Mouse (Mus musculus) thymus, postnatal 0 days (tissue): ENCODE results near the gene Pde7b. TPM values are rescaled to one million over a fixed set of nuclear protein-coding genes. Genes with fewer than 3 reads are reported as not detected.
A peak's percentile ranks its signal among the peaks of the same experiment; 100 is the strongest.

Experiments
- DNase-seq: peaks from one replicate; pipeline ENCODE4 v3.0.0-alpha.2; 2015; ENCODE audit warnings: low spot score
- polyA plus RNA-seq: library from polyadenylated mRNA; unstranded; fragments of >200 nt; fragmentation: Nextera tagmentation; extraction: Ambion mirVana; gene quantifications from 2 replicates; pipeline ENCODE4 v1.2.1, GENCODE M21; 2015

Gene Pde7b
- polyA plus RNA-seq, 1 experiment from 2014 or later, result 0.61 TPM

DNA sequence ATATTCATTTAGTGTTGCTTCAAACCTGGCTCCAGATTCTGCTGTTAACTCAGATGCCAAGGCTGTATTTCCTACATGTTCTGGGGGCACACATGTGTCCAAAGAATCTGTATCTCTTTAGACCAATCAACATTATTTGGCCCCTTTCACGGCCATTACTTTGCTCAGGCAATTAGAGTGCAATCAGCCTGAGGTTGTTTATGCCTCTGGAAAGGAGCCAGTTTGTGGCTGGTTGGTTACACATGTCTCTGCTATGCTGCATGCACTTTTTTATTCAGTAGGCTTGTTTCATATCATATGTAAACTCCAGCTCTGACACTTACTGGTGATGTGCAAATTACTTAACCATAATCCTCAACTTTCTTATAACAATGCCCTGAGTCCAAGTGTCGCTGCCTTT, 287.9 kb downstream of the Pde7b start:
- no peak for DNase-seq

DNA sequence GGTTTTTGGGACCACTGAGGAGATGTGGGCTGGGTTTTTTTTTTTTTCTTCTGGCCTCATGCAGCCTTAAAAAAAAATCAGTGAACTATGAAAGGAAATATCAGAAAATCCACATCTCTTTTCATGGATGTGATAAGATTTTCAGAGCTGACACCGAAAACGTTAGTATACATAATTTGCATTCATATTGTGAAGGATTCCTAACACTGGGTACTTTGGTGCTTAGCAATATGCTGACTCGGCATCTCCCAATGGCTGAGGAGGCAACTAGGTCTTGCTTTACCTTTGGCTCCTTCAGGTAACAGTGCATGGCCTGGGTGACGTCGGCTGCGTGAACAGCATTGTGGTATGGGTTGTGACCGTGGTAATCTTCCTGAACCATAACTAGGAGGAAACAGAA, 289.0 kb downstream of the Pde7b start:
- DNase-seq, result no peak

DNA sequence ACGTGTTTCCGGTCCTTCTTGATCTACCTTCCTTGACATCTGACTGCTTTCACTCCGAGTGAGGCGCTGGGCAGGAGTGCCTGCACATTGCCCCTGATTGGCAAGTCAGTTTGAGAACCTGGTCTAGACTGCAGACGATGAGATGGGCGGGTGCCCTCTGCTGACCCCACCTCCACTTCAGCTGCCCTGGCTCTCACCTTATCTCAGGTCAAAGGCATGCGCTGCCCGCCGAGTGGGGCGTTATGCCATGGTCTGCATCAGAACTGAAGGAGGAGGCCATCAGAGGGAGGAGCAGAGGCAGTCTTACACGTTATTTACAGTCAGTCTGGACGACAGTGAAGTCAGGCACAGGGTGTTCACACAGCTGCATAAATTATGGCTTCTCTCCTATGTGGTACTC, 293.5 kb downstream of the Pde7b start:
- no peak for DNase-seq

GRCm38 (mm10) chr10:20421299-20421883, 303.5 kb downstream of the Pde7b start:
- DNase-seq, result no peak

GRCm38 (mm10) chr10:20420296-20420695, 304.6 kb downstream of the Pde7b start:
- DNase-seq, result no peak

DNA sequence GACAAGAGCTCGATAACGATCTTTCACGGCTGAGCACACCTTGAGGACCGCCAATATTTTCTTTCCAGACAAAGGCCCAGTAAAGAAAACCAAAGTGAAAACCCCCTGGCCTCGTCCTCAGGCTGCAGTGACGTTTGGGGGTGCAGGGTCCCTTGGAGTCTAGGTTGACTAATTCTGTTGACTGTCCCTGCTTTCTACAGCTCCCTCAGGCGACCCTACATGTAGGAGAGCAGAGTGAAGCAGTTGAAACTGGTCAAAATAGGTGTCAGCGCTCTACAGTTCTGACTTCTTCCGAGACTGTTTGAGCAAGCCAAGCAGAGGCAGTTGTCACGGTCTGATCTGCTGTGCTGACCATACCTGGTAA, 306.0 kb downstream of the Pde7b start:
- DNase-seq, result no peak

DNA sequence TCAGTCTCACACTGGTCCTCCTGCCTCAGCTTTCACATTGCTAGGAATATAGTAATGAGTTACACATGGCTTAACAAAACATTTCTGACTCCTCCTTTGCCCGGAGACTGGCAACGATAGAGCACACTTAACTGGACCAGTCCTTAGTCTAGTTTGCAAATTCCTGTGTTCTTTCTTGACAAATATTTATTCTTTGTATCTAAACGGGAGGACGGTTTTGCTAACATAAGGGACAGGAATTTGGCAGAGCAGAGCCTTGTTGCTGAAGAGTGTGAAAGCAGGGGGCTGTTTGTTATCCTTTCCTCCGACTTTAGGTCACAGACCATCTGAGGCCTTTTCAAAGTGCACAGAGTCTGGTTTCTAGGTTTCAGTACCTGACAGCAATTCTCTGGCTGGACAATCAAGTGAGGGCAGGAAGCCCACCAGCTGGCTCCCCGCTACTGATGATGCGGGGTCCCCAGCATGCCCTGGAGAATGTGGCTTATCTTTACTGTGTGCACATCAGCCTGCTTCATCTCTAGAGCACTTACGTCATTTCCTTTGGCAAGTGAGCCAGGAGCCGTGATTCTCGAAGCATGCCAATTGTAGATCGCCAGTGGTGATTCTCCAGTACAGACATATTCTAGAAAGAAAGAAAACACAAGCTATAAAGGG, 306.5 kb downstream of the Pde7b start:
- no peak for DNase-seq

- DNase-seq, result no peak
These were observed 315.7 kb downstream of the Pde7b start for GRCm38 (mm10) chr10:20409181-20409580.

DNA sequence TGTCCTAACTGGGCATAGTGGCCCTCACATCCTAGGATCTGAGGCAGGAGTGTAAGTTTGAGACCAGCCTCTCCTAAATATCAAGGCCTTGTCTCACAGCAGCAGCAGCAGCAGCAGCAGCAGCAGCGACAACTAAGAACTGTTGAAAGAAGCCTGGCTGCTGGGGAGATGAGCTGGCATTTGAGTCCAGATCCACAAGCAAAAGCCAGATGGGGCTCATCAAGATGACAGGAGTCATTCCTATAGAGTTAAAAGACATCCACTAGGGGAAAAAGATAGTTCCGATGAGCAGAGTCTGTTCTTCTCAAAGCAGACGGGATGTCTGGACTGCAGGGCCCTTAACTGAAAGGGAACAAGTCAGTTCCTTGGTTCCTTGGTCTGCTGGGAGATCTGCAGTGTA, 316.5 kb downstream of the Pde7b start:
- DNase-seq, result no peak

- peak; percentile 22 for DNase-seq
These were observed 319.4 kb downstream of the Pde7b start for GRCm38 (mm10) chr10:20405471-20405870.

DNA sequence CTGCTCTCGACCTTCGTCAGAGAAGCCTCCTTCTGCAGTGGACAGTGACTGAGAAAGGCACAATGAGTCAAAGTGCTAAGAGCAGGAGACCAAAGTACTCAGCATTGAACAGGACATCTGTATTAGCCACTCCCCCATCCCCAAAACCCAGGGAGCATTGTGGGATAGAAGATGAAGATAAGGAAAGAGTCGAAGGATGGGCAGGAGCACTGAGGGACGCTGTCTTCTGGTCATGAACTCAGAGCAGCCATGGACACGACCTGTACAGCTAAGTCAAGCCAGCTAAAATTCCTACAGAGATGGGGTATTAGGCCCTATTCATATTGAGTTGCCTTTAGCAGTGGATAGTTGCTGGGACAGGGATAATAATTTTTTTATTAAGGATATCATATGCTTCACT, 321.9 kb downstream of the Pde7b start:
- no peak for DNase-seq

DNA sequence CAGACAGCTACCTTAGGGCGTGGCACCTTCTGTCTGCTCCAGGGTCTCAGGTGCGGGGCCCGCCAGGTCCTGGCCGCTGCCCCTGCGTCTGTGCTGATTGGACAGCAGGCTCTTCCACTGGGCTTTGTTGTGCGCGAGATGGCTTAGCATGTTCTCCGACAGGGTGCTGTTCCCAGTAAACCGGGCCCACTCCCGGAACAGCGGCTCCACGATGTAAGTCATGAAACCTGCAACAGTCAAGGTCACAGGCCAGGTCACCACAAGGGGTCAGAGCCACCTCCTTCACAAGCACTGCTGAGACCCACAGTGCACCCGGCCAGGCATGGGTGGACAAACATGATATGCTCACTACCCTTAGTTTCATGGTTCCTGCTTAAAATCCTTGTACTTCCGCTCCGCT, 324.5 kb downstream of the Pde7b start:
- DNase-seq, result no peak

- no peak for DNase-seq
These were observed 326.1 kb downstream of the Pde7b start for GRCm38 (mm10) chr10:20398641-20399390.

DNA sequence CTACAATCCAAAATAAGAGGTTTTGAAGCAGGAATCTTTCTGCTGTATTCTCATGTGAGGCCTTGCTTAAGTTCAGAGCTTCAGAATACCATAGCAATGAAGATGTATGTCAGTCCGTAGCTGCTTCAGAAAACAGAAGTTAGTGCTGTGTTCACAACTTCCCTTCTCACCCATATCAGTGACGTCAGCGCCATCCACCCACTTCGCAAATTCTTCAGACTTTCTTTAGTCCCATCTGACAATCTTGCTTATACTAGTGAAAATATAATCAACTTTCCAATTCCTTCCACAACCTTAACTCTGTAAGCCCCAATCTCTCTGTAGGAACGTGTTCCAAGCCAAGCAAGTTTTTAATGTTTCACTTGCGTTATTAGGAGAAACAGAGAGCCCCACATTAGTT, 326.7 kb downstream of the Pde7b start:
- DNase-seq, result peak; percentile 2

DNA sequence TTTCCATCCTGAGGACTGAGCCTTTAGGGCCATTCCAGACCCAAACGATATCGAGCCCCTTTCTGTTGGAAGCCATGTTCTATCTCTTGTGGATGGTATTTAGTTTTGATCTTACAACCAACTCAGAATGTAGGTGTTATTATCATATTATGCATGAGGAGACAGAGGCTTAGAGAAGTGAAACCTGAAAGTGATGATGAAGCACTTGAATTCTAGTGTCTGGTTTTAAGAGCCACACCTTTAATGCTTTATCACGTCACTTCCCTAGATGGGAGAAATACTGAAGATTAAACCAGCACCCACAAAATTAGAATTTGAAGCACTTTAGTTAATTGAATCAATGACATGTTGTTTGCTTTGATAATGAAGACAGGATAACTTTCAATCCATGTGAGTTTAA, 329.1 kb downstream of the Pde7b start:
- no peak for DNase-seq

GRCm38 (mm10) chr10:20394815-20395214, 330.1 kb downstream of the Pde7b start:
- no peak for DNase-seq

DNA sequence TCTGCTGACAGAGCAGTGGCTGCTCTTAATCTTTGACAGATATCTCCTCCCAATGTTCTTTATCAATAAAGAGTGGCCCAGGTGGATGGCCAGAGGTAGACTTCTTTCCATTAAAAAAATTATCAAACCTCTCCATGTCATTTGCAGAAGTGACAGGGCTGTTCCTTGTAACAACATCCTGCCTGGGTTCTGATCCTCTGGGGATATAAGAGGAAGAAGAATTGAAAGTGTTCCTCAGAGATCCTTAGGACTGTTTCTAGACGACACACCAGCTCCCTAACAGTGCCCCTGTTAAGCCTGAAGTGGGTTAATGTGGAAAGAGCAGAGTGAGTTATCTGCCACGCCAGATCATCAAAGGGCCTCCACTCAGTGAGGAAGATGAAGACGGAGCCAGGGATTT, 334.3 kb downstream of the Pde7b start:
- no peak for DNase-seq

DNA sequence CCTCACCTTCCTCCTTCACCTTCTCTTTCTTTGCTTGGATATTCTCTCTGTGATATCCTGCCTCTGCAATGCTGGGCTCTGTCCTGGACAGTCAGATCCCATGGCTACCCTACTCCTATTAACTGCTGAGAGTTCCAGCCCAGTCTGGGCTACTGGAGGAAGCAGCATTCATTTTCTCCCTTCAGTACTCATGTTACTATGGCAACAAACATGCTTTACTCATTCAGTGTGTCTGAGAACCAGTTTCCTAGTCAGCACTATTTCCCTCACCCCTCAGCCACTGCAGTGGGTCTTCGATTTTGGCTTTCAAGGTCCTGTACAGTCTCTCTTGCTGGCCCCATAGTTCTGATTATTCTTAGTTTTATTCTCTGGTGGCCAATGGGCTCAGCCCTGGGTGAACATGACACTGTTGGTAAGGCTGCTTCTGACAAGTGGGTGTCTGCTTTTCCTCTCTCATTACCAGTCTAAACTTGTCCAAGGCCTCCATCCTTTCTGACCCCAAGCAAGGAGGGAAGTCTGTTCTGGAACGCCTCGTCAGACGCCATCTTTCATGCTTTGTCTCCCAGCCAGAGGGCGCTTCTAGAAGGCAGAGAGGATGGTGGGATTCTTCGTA, 342.0 kb downstream of the Pde7b start:
- no peak for DNase-seq

GRCm38 (mm10) chr10:20381352-20381751, 343.5 kb downstream of the Pde7b start:
- DNase-seq, result no peak

DNA sequence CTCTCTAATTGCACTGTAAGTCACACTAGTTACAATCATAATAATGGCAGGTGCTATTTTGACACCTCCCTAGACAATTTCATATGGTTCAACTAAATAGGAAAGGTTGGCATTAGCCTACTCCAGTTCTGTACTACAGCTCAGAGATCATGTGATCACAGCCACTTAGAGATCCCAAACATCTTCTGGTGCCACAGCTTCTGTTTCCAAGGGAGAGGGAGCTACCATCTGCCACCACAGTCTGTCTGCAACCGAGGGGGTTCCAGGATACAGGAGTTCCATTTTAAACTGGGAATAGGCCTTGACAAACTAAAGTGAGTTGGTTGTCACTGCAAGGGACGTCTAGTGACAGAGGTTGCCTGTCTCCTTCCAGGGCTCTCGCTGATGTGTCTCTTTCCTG, 344.1 kb downstream of the Pde7b start:
- no peak for DNase-seq

- no peak for DNase-seq
These were observed 345.7 kb downstream of the Pde7b start for GRCm38 (mm10) chr10:20379071-20379735.

GRCm38 (mm10) chr10:20377621-20378020, 347.3 kb downstream of the Pde7b start:
- no peak for DNase-seq
